Comparison of ENCODE assay signal across 12 mouse cellular contexts in genomic region chr11:68764622-68765021, GRCm38 (mm10).
A peak's percentile ranks its signal among the peaks of the same experiment; 100 is the strongest.
DNase-seq lines count a peak whose midpoint lies in the region; ATAC-seq lines count a peak whose summit lies in the region.
"Had no signal": no experiment of that assay in that cellular context is flagged by ENCODE, and none has a peak within 500 bp of the region (broad histone marks: within the 10 kb centered on the region; RNA-seq: fewer than 3 reads in every experiment).

No protein-coding gene starts in this region.

- DNase-seq in left cerebral cortex, postnatal 4 days = peak; percentile 70
- DNase-seq in left cerebral cortex, postnatal 10 days (ENCODE audit: extremely low spot score in 1 of 2, low spot score in 2 of 2) = no peak
- peak; percentile 88 to 90 for DNase-seq in cerebellum, adult 18-20 months
- DNase-seq in kidney, adult 18-20 months = no peak
- DNase-seq in kidney, postnatal 14 days = no peak
- DNase-seq: embryo, embryonic 11 days; kidney, adult 9 months; thymus, postnatal 14 days had no signal

- H3K27me3 ChIP-seq in forebrain, embryonic 12.5 days = no peaks in the 10 kb centered on the region
- no peaks in the 10 kb centered on the region for H3K27me3 ChIP-seq in forebrain, embryonic 15.5 days
- H3K27me3 ChIP-seq in neural tube, embryonic 14.5 days (ENCODE audit: control insufficient read depth, insufficient read depth, low read length) = no peaks in the 10 kb centered on the region
- H3K27me3 ChIP-seq: limb, embryonic 15.5 days had no signal

- ATAC-seq in forebrain, embryonic 12.5 days (ENCODE audit: low FRiP score) = peak; percentile 77; the same call in 1 of the 2 replicates
- no peak for ATAC-seq in forebrain, embryonic 15.5 days (replicated peaks)
- peak; percentile 66; the same call in 1 of the 2 replicates for ATAC-seq in neural tube, embryonic 14.5 days (ENCODE audit: low read depth)

- H3K4me3 ChIP-seq in forebrain, embryonic 12.5 days (replicated peaks) = no peak overlapping the region
- H3K4me3 ChIP-seq in forebrain, embryonic 15.5 days = no peak overlapping the region
- H3K4me3 ChIP-seq in neural tube, embryonic 14.5 days (ENCODE audit: low read depth, low read length) = no peak overlapping the region
- H3K4me3 ChIP-seq: limb, embryonic 15.5 days had no signal

- intact Hi-C loops in left cerebral cortex, postnatal 4 days (cut with DNase I) = no loop called here
- intact Hi-C loops in left cerebral cortex, postnatal 10 days (cut with DNase I) = no loop called here

- peaks cover 96% of the 10 kb centered on the region for H3K36me3 ChIP-seq in forebrain, embryonic 12.5 days (replicated peaks)
- peaks cover 88% of the 10 kb centered on the region for H3K36me3 ChIP-seq in forebrain, embryonic 15.5 days
- H3K36me3 ChIP-seq in neural tube, embryonic 14.5 days (ENCODE audit: control insufficient read depth, insufficient read depth, low read length) = peaks cover 59% of the 10 kb centered on the region

- no peak overlapping the region for H3K9ac ChIP-seq in forebrain, embryonic 12.5 days
- no peak overlapping the region for H3K9ac ChIP-seq in forebrain, embryonic 15.5 days (replicated peaks)
- H3K9ac ChIP-seq in neural tube, embryonic 14.5 days (replicated peaks; ENCODE audit: low read depth, low read length) = no peak overlapping the region
- H3K9ac ChIP-seq: limb, embryonic 15.5 days had no signal

- H3K27ac ChIP-seq in forebrain, embryonic 12.5 days = no peak overlapping the region
- H3K27ac ChIP-seq in forebrain, embryonic 15.5 days (replicated peaks) = no peak overlapping the region
- no peak overlapping the region for H3K27ac ChIP-seq in neural tube, embryonic 14.5 days (ENCODE audit: low read depth, low read length)
- H3K27ac ChIP-seq: limb, embryonic 15.5 days had no signal

- no peak overlapping the region for H3K4me2 ChIP-seq in forebrain, embryonic 12.5 days
- H3K4me2 ChIP-seq in forebrain, embryonic 15.5 days (replicated peaks) = no peak overlapping the region
- H3K4me2 ChIP-seq in neural tube, embryonic 14.5 days (ENCODE audit: low read depth, low read length) = no peak overlapping the region
- H3K4me2 ChIP-seq: limb, embryonic 15.5 days had no signal

- no peaks in the 10 kb centered on the region for H3K9me3 ChIP-seq in forebrain, embryonic 12.5 days
- H3K9me3 ChIP-seq in forebrain, embryonic 15.5 days = no peaks in the 10 kb centered on the region
- H3K9me3 ChIP-seq in neural tube, embryonic 14.5 days (ENCODE audit: control insufficient read depth, low read length) = no peaks in the 10 kb centered on the region
- H3K9me3 ChIP-seq: limb, embryonic 15.5 days had no signal

- WGBS in forebrain, embryonic 12.5 days = 51% methylated on average over 3 of the region's 3 CpGs
- WGBS in forebrain, embryonic 15.5 days = 17% methylated on average over 3 of the region's 3 CpGs
- WGBS in neural tube, embryonic 14.5 days = 15% methylated on average over 3 of the region's 3 CpGs

- H3K4me1 ChIP-seq in forebrain, embryonic 12.5 days = peaks cover 8% of the 10 kb centered on the region; the same call in 1 of the 2 replicates
- peaks cover 8% of the 10 kb centered on the region for H3K4me1 ChIP-seq in forebrain, embryonic 15.5 days
- no peaks in the 10 kb centered on the region for H3K4me1 ChIP-seq in neural tube, embryonic 14.5 days (ENCODE audit: control insufficient read depth, insufficient read depth, low read length)
- H3K4me1 ChIP-seq: limb, embryonic 15.5 days had no signal

Comparison
In these comparisons a context has a peak if more than half of its experiments do, and no peak if none do; other contexts are left out.
1. DNase-seq: peak in left cerebral cortex, postnatal 4 days (single experiment) and cerebellum, adult 18-20 months (2 of 2); none in left cerebral cortex, postnatal 10 days (0 of 2), kidney, adult 18-20 months (single experiment) and kidney, postnatal 14 days (single experiment).